ENCODE assay signal across 8 mouse cellular contexts in genomic region chr17:57275111-57275996, GRCm38 (mm10). TPM values are rescaled to one million over a fixed set of nuclear protein-coding genes. Genes with fewer than 3 reads are reported as not detected.
DNase-seq lines count a peak whose midpoint lies in the region; ATAC-seq and TF ChIP-seq lines count a peak whose summit lies in the region.

No protein-coding gene starts in this region.

- DNase-seq in ZHBTc4 (ENCODE audit: low read depth, low spot score), result peak; percentile 84
- DNase-seq in cerebellum, postnatal 25 days, result peak; percentile 85 to 92
- peak; percentile 89 for DNase-seq in gastrocnemius, adult 8-10 months (ENCODE audit: low spot score in 2 of 2)
- peak; percentile 64 for DNase-seq in hindbrain, postnatal 0 days (ENCODE audit: low spot score)
- peak; percentile 26 to 42 for DNase-seq in left cerebral cortex, adult 8-10 months (ENCODE audit: low spot score in 2 of 2)
- DNase-seq in right cerebral cortex, adult 2 months (ENCODE audit: low spot score in 2 of 2), result peak; percentile 49 to 50
- peak; percentile 96 for DNase-seq in urinary bladder, postnatal 14 days (ENCODE audit: low spot score)

- no peaks in the 10 kb centered on the region for H3K9me3 ChIP-seq in hindbrain, postnatal 0 days (ENCODE audit: low read length)
- no peaks in the 10 kb centered on the region for H3K9me3 ChIP-seq in megakaryocyte, embryonic 14.5 days

- no peak overlapping the region for H3K27ac ChIP-seq in hindbrain, postnatal 0 days

- H3K4me2 ChIP-seq in hindbrain, postnatal 0 days (ENCODE audit: low read depth, low read length), result peak overlapping the region; percentile 77

- H3K4me3 ChIP-seq in hindbrain, postnatal 0 days (ENCODE audit: low read length), result peak overlapping the region; percentile 51
- H3K4me3 ChIP-seq in megakaryocyte, embryonic 14.5 days (replicated peaks), result peak overlapping the region; percentile 93

- H3K4me1 ChIP-seq in hindbrain, postnatal 0 days (ENCODE audit: insufficient read depth, low read length), result peaks cover 10% of the 10 kb centered on the region
- peaks cover 77% of the 10 kb centered on the region for H3K4me1 ChIP-seq in megakaryocyte, embryonic 14.5 days

- ATAC-seq in hindbrain, postnatal 0 days, result peak; percentile 70

- peak overlapping the region; percentile 44 for H3K9ac ChIP-seq in hindbrain, postnatal 0 days (replicated peaks; ENCODE audit: low read length)

- under 1% methylated on average over 52 of the region's 53 CpGs for WGBS in hindbrain, postnatal 0 days

- TF ChIP-seq CTCF in hindbrain, postnatal 0 days (IDR thresholded peaks at IDR 0.05; ENCODE audit: low read depth), result no peak

- no peaks in the 10 kb centered on the region for H3K27me3 ChIP-seq in hindbrain, postnatal 0 days (ENCODE audit: insufficient read depth, low read length)
- no peaks in the 10 kb centered on the region for H3K27me3 ChIP-seq in megakaryocyte, embryonic 14.5 days (replicated peaks)

- H3K36me3 ChIP-seq in hindbrain, postnatal 0 days (ENCODE audit: insufficient read depth, low read length), result no peaks in the 10 kb centered on the region
- peaks cover 9% of the 10 kb centered on the region for H3K36me3 ChIP-seq in megakaryocyte, embryonic 14.5 days (replicated peaks; ENCODE audit: low read length)

RNA-seq across cellular contexts. Expression of gene Vav1, which starts 3.5 kb away (rescaled TPM):
- total RNA-seq in gastrocnemius, adult 8-10 months (2022), result under 1 TPM; 0.17 to 0.48 (median 0.32) TPM
- total RNA-seq in hindbrain, postnatal 0 days (2014; rRNA removed), result 2.2 and 2.5 TPM in 2 replicates
- polyA plus RNA-seq in hindbrain, postnatal 0 days (2015; fragmentation: Nextera tagmentation; extraction: Ambion mirVana), result 1.9 and 2.5 TPM in 2 replicates
- 1 to 10 TPM; 2.9 to 9.2 (median 5.0) TPM for total RNA-seq in left cerebral cortex, adult 8-10 months (2022)
- polyA plus RNA-seq in megakaryocyte, embryonic 14.5 days (2012; ENCODE audit: insufficient read depth, low replicate concordance), result 34.6 and 164 TPM in 2 replicates

RNA-seq across cellular contexts. Expression of gene Trip10, which starts 26.1 kb away (rescaled TPM):
- 100 to 1,000 TPM; 169 to 191 (median 176) TPM for total RNA-seq in gastrocnemius, adult 8-10 months (2022)
- total RNA-seq in hindbrain, postnatal 0 days (2014; rRNA removed), result 8.5 TPM in 2 replicates
- 7.6 and 7.8 TPM in 2 replicates for polyA plus RNA-seq in hindbrain, postnatal 0 days (2015; fragmentation: Nextera tagmentation; extraction: Ambion mirVana)
- total RNA-seq in left cerebral cortex, adult 8-10 months (2022), result 1 to 10 TPM; 6.9 to 9.1 (median 8.1) TPM
- polyA plus RNA-seq in megakaryocyte, embryonic 14.5 days (2012; ENCODE audit: insufficient read depth, low replicate concordance), result 25.4 and 45.7 TPM in 2 replicates

RNA-seq across cellular contexts. Expression of gene Gpr108, which starts 27.1 kb away (rescaled TPM):
- 10 to 100 TPM; 24.3 to 28.1 (median 26.3) TPM for total RNA-seq in gastrocnemius, adult 8-10 months (2022)
- 19.6 and 21.3 TPM in 2 replicates for total RNA-seq in hindbrain, postnatal 0 days (2014; rRNA removed)
- polyA plus RNA-seq in hindbrain, postnatal 0 days (2015; fragmentation: Nextera tagmentation; extraction: Ambion mirVana), result 23.6 and 24.1 TPM in 2 replicates
- total RNA-seq in left cerebral cortex, adult 8-10 months (2022), result 10 to 100 TPM; 26.5 to 27.8 (median 27.5) TPM
- polyA plus RNA-seq in megakaryocyte, embryonic 14.5 days (2012; ENCODE audit: insufficient read depth, low replicate concordance), result 30.6 and 33.1 TPM in 2 replicates

RNA-seq across cellular contexts. Expression of gene C3, which starts 47.4 kb away (rescaled TPM):
- 10 to 100 TPM in 3 of 4 experiments, 1 to 10 TPM in 1; 8.4 to 33.5 (median 14.9) TPM for total RNA-seq in gastrocnemius, adult 8-10 months (2022)
- 0.78 and 0.86 TPM in 2 replicates for total RNA-seq in hindbrain, postnatal 0 days (2014; rRNA removed)
- 1.8 and 2.5 TPM in 2 replicates for polyA plus RNA-seq in hindbrain, postnatal 0 days (2015; fragmentation: Nextera tagmentation; extraction: Ambion mirVana)
- 1 to 10 TPM in 3 of 4 experiments, under 1 TPM in 1; 0.94 to 3.9 (median 1.3) TPM for total RNA-seq in left cerebral cortex, adult 8-10 months (2022)
- 0.52 and 16.6 TPM in 2 replicates for polyA plus RNA-seq in megakaryocyte, embryonic 14.5 days (2012; ENCODE audit: insufficient read depth, low replicate concordance)

Comparison
In these comparisons a context has a peak if more than half of its experiments do, and no peak if none do; other contexts are left out.
1. DNase-seq: peak in every context shown above with its lines; median percentile 96 in urinary bladder, postnatal 14 days; 89 in gastrocnemius, adult 8-10 months; 88 in cerebellum, postnatal 25 days; 84 in ZHBTc4; 64 in hindbrain, postnatal 0 days; 50 in right cerebral cortex, adult 2 months; 34 in left cerebral cortex, adult 8-10 months.
2. RNA of gene Trip10, which starts 26.1 kb away (total RNA-seq): 169 to 191 TPM in gastrocnemius, adult 8-10 months; 6.9 to 9.1 TPM in left cerebral cortex, adult 8-10 months and 8.5 TPM in hindbrain, postnatal 0 days; every median in the first group is over 10 times any median in the second.